Mouse (Mus musculus): ENCODE results near the gene Frmd4b. TPM values are rescaled to one million over a fixed set of nuclear protein-coding genes. Genes with fewer than 3 reads are reported as not detected.
"Not testable (repeated sequence)": the region's sequence is repeated elsewhere in the genome, so short reads cannot be mapped to it uniquely, and the experiment has no call there.

The Frmd4b gene
- polyA plus RNA-seq, 1 experiment: 15.6 TPM

DNA sequence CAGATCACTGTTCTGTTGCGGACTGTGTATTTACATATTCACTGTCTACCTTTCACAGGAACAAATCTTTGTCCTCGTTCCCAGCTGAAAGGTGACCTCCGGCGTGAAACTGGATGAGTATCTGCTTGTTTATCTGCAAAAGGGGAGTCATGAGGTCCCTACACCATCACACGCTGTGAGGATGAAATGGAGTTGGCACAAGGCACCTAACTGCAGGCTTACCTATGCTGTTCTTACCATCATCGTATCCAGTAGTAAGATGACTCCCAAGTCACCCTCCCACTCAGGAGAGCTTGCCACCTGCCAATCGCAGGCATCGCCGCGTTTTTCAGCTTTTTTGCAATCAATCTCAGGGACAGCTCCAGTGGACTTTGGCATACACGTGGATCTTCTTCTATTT, 347.7 kb downstream of the Frmd4b start:
- TF ChIP-seq CTCF (IDR thresholded peaks at IDR 0.05; ENCODE audit: borderline replicate concordance, insufficient read depth, low read depth, low read length) (no peak), POLR2A (IDR thresholded peaks at IDR 0.05; ENCODE audit: borderline replicate concordance, insufficient read depth, low read length) (no peak)
- no peak for DNase-seq
- 56% methylated on average over 11 of the region's 11 CpGs for whole genome bisulfite sequencing

DNA sequence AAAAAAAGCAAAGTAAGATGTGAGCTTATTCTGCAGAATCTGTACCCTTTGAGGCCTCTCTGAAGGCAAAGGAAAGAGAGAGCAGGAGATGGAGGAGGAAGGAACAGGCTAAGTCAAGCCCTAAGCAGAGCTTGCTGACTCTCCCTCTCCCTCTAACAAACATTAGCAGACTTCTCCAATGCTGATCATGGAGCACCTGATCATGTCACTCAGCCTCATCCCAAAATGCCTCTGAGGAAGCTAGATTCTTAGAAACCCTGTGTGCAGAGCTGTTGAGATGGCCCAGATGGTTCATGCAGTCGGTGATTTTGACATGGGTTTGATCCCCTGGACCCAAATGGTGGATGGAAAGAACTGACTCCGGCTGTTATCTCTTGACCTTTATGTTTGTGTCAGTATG, 350.2 kb downstream of the Frmd4b start:
- Histone ChIP-seq H3K4me1 (ENCODE audit: control insufficient read depth, insufficient read depth, low read length) (no peaks in the 10 kb centered on the region), H3K27me3 (ENCODE audit: control insufficient read depth, insufficient read depth, low read length) (no peaks in the 10 kb centered on the region), H3K4me3 (replicated peaks; ENCODE audit: insufficient read depth, low read depth, low read length) (no peak overlapping the region), H3K27ac (ENCODE audit: insufficient read depth, low read length) (no peak overlapping the region)
- DNase-seq: no peak
- TF ChIP-seq POLR2A (IDR thresholded peaks at IDR 0.05; ENCODE audit: borderline replicate concordance, insufficient read depth, low read length) (no peak), CTCF (IDR thresholded peaks at IDR 0.05; ENCODE audit: borderline replicate concordance, insufficient read depth, low read depth, low read length) (no peak)
- 93% methylated on average over 2 of the region's 2 CpGs for WGBS

More for the DNA sequence above, 347.7 kb downstream of the Frmd4b start:
- no peaks in the 10 kb centered on the region for H3K4me1 ChIP-seq (ENCODE audit: control insufficient read depth, insufficient read depth, low read length)
- H3K27me3 ChIP-seq (ENCODE audit: control insufficient read depth, insufficient read depth, low read length): no peaks in the 10 kb centered on the region
- no peak overlapping the region for H3K27ac ChIP-seq (ENCODE audit: insufficient read depth, low read length)
- H3K4me3 ChIP-seq (replicated peaks; ENCODE audit: insufficient read depth, low read depth, low read length): no peak overlapping the region

DNA sequence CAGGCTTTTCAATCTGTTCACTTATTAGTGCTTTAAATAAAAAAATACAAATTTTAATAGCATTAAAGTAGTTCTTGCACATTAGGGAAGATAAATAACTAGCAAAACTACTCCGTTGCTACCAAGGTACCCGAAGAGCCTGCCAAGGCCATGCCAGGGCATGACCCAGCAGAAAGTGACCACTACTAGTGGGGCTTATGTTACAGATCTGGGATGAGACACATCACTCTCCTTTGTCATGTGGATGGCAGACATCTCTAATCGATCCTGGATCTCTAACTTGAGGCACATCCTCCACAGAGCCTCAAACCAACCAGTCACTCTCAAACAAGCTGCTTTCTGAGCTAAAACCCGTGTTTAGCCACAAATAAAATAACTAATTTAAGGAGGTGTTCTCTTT, 350.7 kb downstream of the Frmd4b start:
- DNase-seq: no peak
- no peak for TF ChIP-seq POLR2A (IDR thresholded peaks at IDR 0.05; ENCODE audit: borderline replicate concordance, insufficient read depth, low read length)
- TF ChIP-seq CTCF (IDR thresholded peaks at IDR 0.05; ENCODE audit: borderline replicate concordance, insufficient read depth, low read depth, low read length): no peak
- 82% methylated on average over 4 of the region's 4 CpGs for WGBS
- Histone ChIP-seq H3K27me3 (ENCODE audit: control insufficient read depth, insufficient read depth, low read length) (no peaks in the 10 kb centered on the region), H3K4me3 (replicated peaks; ENCODE audit: insufficient read depth, low read depth, low read length) (no peak overlapping the region), H3K27ac (ENCODE audit: insufficient read depth, low read length) (no peak overlapping the region), H3K4me1 (ENCODE audit: control insufficient read depth, insufficient read depth, low read length) (no peaks in the 10 kb centered on the region)

DNA sequence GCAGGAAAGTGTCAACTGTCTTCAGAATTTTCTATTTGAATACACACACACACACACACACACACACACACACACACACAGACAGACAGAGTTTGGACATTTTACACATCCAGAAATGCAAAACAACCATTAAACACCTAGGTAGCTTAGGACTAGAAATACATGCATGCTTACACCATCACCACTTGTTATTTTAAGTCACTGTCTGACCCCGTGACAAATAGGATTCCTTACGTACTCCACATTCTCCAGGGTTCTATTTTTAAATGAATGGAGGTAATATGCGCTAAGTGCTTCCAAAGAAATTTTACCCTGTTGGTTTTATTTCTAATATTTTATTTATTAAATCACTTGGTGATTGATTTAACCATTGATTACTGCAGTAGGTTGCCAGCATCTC, 351.6 kb downstream of the Frmd4b start:
- Histone ChIP-seq H3K27ac (ENCODE audit: insufficient read depth, low read length) (no peak overlapping the region), H3K4me1 (ENCODE audit: control insufficient read depth, insufficient read depth, low read length) (no peaks in the 10 kb centered on the region), H3K4me3 (replicated peaks; ENCODE audit: insufficient read depth, low read depth, low read length) (no peak overlapping the region), H3K27me3 (ENCODE audit: control insufficient read depth, insufficient read depth, low read length) (no peaks in the 10 kb centered on the region)
- DNase-seq: no peak
- TF ChIP-seq CTCF (IDR thresholded peaks at IDR 0.05; ENCODE audit: borderline replicate concordance, insufficient read depth, low read depth, low read length) (no peak), POLR2A (IDR thresholded peaks at IDR 0.05; ENCODE audit: borderline replicate concordance, insufficient read depth, low read length) (no peak)
- 88% methylated on average over 3 of the region's 3 CpGs for WGBS

DNA sequence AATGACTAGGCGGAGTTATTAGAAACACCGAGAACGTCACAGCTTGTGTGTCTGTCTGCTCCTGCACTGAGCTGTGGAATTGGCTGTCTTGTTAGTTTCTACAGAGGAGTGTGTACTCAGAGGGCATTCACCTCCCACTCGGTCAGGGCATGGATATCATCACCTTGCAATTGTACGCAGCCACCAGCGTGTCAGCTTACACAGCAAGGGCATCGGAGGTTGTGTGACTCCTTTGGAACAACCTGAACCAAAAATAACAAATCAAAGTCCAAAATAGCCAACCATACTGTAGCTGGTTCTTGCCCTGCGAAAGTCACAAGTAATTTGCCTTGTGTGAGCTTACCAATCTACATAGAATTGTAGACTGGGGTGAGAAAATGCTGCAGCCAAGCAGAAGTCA, 352.1 kb downstream of the Frmd4b start:
- Histone ChIP-seq H3K4me1 (ENCODE audit: control insufficient read depth, insufficient read depth, low read length) (no peaks in the 10 kb centered on the region), H3K27me3 (ENCODE audit: control insufficient read depth, insufficient read depth, low read length) (no peaks in the 10 kb centered on the region), H3K27ac (ENCODE audit: insufficient read depth, low read length) (no peak overlapping the region), H3K4me3 (replicated peaks; ENCODE audit: insufficient read depth, low read depth, low read length) (no peak overlapping the region)
- TF ChIP-seq CTCF (IDR thresholded peaks at IDR 0.05; ENCODE audit: borderline replicate concordance, insufficient read depth, low read depth, low read length): no peak
- 93% methylated on average over 8 of the region's 8 CpGs for WGBS
- DNase-seq: no peak

DNA sequence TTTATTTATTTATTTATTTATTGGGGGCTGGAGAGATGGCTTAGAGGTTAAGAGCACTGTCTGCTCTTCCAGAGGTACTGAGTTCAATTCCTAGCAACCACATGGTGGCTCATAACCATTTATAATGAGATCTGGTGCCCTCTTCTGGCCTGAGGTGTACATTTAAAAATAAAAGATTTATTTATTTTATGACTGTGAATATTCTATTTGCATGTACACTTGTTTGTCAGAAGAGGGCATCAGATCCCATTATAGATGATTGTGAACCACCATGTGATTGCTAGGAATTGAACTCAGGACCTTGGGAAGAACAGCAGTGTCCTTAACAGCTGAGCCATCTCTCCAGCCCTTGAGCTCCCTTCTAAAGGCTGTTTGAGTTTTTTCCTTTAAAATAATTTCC, 353.6 kb downstream of the Frmd4b start:
- not testable (repeated sequence) for H3K27me3 ChIP-seq (ENCODE audit: control insufficient read depth, insufficient read depth, low read length); H3K4me1 ChIP-seq (ENCODE audit: control insufficient read depth, insufficient read depth, low read length); DNase-seq; H3K27ac ChIP-seq (ENCODE audit: insufficient read depth, low read length); H3K4me3 ChIP-seq (replicated peaks; ENCODE audit: insufficient read depth, low read depth, low read length)

DNA sequence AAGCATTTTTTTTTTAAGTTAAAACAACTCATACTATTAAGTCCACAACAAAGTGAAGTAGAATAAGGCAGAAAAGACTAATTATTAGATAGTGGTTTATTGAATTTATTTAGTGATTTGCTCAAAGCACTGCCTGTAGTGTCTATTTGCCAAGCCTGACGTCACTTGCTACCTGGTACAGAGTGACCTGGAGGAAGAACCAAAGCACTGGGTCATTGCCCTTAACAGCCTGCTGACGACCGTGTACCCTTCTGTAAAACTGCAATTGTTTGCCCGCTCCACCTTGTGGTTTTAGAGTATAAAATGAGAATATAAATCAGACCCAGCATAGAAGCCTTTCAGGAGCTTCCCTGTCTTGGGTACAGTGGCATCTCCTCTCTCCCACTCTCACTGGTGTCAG, 355.1 kb downstream of the Frmd4b start:
- no peak overlapping the region for H3K4me3 ChIP-seq (replicated peaks; ENCODE audit: insufficient read depth, low read depth, low read length)
- TF ChIP-seq POLR2A (IDR thresholded peaks at IDR 0.05; ENCODE audit: borderline replicate concordance, insufficient read depth, low read length): no peak
- TF ChIP-seq CTCF (IDR thresholded peaks at IDR 0.05; ENCODE audit: borderline replicate concordance, insufficient read depth, low read depth, low read length): no peak
- WGBS: 76% methylated on average over 4 of the region's 4 CpGs
- no peak for DNase-seq
- H3K27me3 ChIP-seq (ENCODE audit: control insufficient read depth, insufficient read depth, low read length): no peaks in the 10 kb centered on the region
- H3K4me1 ChIP-seq (ENCODE audit: control insufficient read depth, insufficient read depth, low read length): no peaks in the 10 kb centered on the region
- H3K27ac ChIP-seq (ENCODE audit: insufficient read depth, low read length): no peak overlapping the region

DNA sequence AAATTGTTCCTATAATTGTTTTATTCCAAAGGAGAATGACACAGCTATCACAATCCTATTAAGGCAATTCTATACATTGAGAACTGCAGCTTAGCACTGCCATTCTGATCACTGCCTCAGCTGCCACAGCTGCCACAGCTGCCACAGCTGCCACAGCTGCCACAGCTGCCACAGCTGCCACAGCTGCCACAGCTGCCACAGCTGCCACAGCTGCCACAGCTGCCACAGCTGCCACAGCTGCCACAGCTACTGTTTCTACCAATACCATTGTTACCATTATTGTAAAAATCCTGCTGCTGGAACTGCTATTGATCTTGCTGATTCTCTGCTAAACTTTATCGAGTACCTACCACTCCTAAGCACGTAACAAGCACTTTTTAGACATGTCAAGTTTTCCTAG, 357.4 kb downstream of the Frmd4b start:
- not testable (repeated sequence) for H3K27ac ChIP-seq (ENCODE audit: insufficient read depth, low read length); DNase-seq; H3K27me3 ChIP-seq (ENCODE audit: control insufficient read depth, insufficient read depth, low read length); H3K4me3 ChIP-seq (replicated peaks; ENCODE audit: insufficient read depth, low read depth, low read length); H3K4me1 ChIP-seq (ENCODE audit: control insufficient read depth, insufficient read depth, low read length)
- WGBS: 86% methylated on average over 2 of the region's 2 CpGs

DNA sequence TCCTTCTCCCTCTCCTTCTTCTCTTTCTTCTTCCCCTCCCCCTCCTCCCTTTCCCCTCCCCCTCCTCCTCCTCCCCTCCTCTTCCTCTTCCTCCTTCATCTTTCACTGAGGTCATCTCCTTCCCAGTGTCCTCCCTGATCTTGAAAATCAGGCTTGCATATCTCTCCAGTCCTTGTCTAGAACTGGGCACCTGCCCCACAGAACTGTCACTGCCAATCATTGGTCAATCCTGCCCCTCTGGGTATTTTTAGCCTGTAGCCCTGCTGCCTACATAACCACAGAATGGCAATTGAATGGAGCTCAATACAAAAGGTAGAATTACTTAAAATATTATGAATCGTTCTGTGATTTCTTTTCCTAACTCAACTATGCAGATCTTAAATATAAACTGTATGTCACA, 358.9 kb downstream of the Frmd4b start:
- no peak for DNase-seq
- no peak overlapping the region for H3K27ac ChIP-seq (ENCODE audit: insufficient read depth, low read length)
- no peak overlapping the region for H3K4me3 ChIP-seq (replicated peaks; ENCODE audit: insufficient read depth, low read depth, low read length)
- no peaks in the 10 kb centered on the region for H3K27me3 ChIP-seq (ENCODE audit: control insufficient read depth, insufficient read depth, low read length)
- no peak for TF ChIP-seq CTCF (IDR thresholded peaks at IDR 0.05; ENCODE audit: borderline replicate concordance, insufficient read depth, low read depth, low read length)
- TF ChIP-seq POLR2A (IDR thresholded peaks at IDR 0.05; ENCODE audit: borderline replicate concordance, insufficient read depth, low read length): no peak
- no peaks in the 10 kb centered on the region for H3K4me1 ChIP-seq (ENCODE audit: control insufficient read depth, insufficient read depth, low read length)
- WGBS: 96% methylated on average over 1 of the region's 1 CpGs

All from cerebellum, adult 2 months (tissue).